Mouse (Mus musculus): ENCODE measurements around the gene Tead4. TPM values are rescaled to one million over a fixed set of nuclear protein-coding genes. Genes with fewer than 3 reads are reported as not detected.

The Tead4 gene
- polyA plus RNA-seq, 1 experiment from 2014 or later, result 3.5 TPM

DNA sequence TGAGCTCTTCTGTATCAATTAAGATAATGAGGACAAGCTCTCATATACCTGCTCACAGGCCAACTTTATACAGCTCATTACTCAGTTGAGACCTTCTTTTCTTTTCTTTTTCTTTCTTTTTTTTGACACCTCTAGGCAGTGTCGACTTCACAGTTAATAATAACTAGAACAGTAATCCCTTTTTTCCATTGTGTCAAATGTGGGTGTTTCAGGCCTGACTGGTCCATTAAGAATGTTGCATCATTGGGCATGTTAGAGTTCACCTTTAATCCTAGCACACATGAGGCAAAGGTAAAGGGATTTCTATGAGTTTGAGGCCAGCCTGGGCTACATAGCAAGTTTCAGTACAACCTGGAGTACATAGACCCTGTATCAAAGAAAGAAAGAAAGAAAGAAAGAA lies 97.1 kb downstream of the Tead4 start:
- no peak overlapping the region for H3K9ac ChIP-seq (replicated peaks)
- no peak overlapping the region for H3K27ac ChIP-seq
- H3K9me3 ChIP-seq, result no peaks in the 10 kb centered on the region
- ATAC-seq (ENCODE audit: insufficient number of reproducible peaks, insufficient read depth, low FRiP score, low TSS enrichment, low read depth), result no peak
- H3K27me3 ChIP-seq, result no peaks in the 10 kb centered on the region
- H3K4me3 ChIP-seq (replicated peaks), result no peak overlapping the region
- no peaks in the 10 kb centered on the region for H3K36me3 ChIP-seq
- 81% methylated on average over 1 of the region's 1 CpGs for WGBS
- H3K4me1 ChIP-seq (replicated peaks), result no peaks in the 10 kb centered on the region; the same call in 1 of the 2 replicates
- no peak overlapping the region for H3K4me2 ChIP-seq

DNA sequence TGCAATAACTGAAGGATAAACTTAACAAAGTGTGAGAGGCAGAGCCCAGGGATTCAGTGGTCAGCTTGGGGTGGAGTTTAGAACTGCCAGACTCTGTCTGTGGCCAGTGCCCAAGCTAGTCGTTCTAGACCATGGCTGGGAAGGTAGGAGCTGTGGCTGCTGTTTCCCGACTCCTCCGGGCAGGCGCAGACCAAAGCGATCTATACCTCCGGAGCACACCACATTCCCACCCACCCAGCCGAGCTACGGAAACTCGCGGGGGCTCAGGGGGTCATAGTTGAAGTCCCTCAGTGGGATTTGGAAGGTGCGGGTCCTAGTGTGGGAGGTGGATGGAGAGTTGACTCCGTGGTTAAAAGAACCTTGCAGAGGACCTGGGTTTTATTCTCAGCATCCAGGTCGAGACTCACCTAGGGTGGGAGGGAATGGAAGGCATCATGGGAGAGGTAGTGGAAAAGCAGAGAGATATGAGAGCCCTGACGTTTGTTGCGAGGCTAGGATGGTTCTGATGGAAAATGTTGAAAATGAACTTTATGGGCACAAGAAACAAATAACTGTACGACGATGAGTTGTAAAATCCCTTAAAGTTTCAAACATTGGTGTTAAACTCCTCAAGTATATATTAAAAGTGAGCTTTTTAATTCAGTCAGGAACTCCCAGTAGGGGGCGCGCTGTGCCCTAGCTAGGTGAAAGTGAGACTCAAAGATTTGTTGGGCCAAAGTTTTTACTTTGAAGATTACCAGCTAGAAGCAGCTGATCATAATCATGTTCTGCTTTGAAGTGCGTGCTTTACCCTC lies 99.6 kb downstream of the Tead4 start:
- Histone ChIP-seq H3K9me3 (no peaks in the 10 kb centered on the region), H3K4me3 (replicated peaks) (peak overlapping the region; percentile 59), H3K4me2 (peak overlapping the region; percentile 91), H3K9ac (replicated peaks) (peak overlapping the region; percentile 61), H3K36me3 (no peaks in the 10 kb centered on the region), H3K27ac (peak overlapping the region; percentile 76), H3K4me1 (replicated peaks) (no peaks in the 10 kb centered on the region; the same call in 1 of the 2 replicates), H3K27me3 (0 out of 2 replicates have a peak, but pooled peaks cover 3% of the 10 kb centered on the region)
- WGBS, result 1% methylated on average over 20 of the region's 20 CpGs
- ATAC-seq (ENCODE audit: insufficient number of reproducible peaks, insufficient read depth, low FRiP score, low TSS enrichment, low read depth), result no peak; the same call in 1 of the 2 replicates

DNA sequence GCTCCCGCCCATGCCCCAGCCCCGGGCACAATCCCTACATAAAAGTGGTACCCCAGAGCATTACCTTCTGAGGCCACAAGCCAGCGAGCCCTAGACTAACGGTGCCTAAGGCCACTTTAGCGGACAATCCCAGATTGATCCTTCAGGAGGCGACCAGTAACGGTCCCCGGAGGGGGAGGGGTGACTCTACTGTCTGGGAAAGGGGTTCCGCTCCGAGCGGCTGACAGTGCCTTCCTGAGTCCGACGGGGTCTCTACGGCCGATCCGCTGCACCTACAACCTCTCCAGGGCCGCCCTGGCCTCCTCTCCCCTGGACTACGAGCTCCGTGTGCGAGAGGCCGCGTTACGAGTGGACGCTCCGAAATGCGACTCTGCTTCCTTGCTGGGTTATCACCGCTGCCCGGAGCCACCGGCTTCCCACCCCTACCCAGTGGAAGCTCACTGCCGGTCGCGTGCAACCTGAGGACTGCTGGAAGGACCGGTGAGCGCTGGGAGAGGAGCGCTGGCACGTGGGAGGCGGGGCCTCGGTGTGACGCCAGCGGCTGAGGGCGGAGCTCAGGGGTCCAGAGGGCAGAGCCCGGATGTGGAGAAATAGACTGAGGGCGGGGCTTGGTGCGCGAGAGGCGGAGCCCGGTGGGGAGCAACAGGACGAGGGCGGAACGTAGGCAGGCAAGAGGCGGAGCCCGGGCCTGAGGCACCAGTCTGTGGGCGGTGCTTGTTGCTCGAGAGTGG lies 100.3 kb downstream of the Tead4 start:
- Histone ChIP-seq H3K9me3 (no peaks in the 10 kb centered on the region), H3K9ac (replicated peaks) (peak overlapping the region; percentile 61), H3K27me3 (0 out of 2 replicates have a peak, but pooled peaks cover 3% of the 10 kb centered on the region), H3K27ac (peak overlapping the region; percentile 76), H3K4me1 (replicated peaks) (no peaks in the 10 kb centered on the region; the same call in 1 of the 2 replicates), H3K4me2 (peak overlapping the region; percentile 91), H3K4me3 (replicated peaks) (peak overlapping the region; percentile 59), H3K36me3 (no peaks in the 10 kb centered on the region)
- WGBS, result under 1% methylated on average over 54 of the region's 54 CpGs
- peak; percentile 99 for ATAC-seq (ENCODE audit: insufficient number of reproducible peaks, insufficient read depth, low FRiP score, low TSS enrichment, low read depth)

DNA sequence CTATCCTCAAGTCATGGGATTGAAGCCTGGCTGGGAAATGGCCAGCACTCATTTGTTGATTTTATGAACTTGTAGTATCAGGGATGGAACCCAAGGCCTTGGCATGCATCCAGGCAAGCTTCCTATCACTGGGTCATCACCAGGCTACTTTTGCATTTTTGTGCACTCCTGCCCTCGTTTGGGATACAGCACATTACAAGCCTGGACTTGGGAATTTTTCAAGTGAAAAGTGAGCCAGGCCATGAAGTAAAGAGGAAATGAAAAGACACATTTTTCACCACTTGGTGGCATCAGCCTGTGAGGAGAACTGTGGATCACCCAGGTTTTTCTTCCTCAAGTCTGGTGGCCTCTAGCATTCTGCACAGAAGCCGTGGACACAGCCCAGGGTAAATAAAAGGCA lies 117.1 kb downstream of the Tead4 start:
- no peak overlapping the region for H3K4me3 ChIP-seq (replicated peaks)
- H3K36me3 ChIP-seq, result no peaks in the 10 kb centered on the region
- no peak overlapping the region for H3K27ac ChIP-seq
- H3K9me3 ChIP-seq, result no peaks in the 10 kb centered on the region
- 50% methylated on average over 2 of the region's 2 CpGs for WGBS
- no peaks in the 10 kb centered on the region for H3K27me3 ChIP-seq
- no peak overlapping the region for H3K9ac ChIP-seq (replicated peaks)
- H3K4me2 ChIP-seq, result no peak overlapping the region
- ATAC-seq (ENCODE audit: insufficient number of reproducible peaks, insufficient read depth, low FRiP score, low TSS enrichment, low read depth), result no peak
- H3K4me1 ChIP-seq (replicated peaks), result no peaks in the 10 kb centered on the region

DNA sequence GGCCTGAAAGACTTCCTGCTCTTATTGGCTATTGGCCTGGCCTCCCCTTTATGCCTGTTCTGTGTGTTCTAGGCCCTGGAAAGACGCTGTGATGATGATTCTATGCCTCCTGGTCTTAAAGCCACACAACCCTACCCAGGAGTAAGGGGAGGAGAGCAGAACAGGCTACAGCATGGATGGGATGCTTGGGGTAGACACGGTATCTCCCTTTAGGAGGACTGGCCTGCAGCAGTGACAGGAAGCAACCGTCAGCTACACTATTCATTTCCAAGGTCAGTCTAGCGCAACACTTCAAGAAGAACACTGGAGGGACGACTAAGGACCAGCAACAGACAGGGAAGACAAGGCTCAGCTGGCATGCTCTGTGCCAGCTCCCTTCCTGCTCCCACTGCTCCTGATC lies 119.4 kb downstream of the Tead4 start:
- Histone ChIP-seq H3K27me3 (no peaks in the 10 kb centered on the region), H3K9ac (replicated peaks) (no peak overlapping the region), H3K4me1 (replicated peaks) (no peaks in the 10 kb centered on the region), H3K4me2 (no peak overlapping the region), H3K36me3 (no peaks in the 10 kb centered on the region), H3K27ac (no peak overlapping the region), H3K4me3 (replicated peaks) (no peak overlapping the region), H3K9me3 (no peaks in the 10 kb centered on the region)
- WGBS, result 73% methylated on average over 5 of the region's 5 CpGs
- ATAC-seq (ENCODE audit: insufficient number of reproducible peaks, insufficient read depth, low FRiP score, low TSS enrichment, low read depth), result no peak

DNA sequence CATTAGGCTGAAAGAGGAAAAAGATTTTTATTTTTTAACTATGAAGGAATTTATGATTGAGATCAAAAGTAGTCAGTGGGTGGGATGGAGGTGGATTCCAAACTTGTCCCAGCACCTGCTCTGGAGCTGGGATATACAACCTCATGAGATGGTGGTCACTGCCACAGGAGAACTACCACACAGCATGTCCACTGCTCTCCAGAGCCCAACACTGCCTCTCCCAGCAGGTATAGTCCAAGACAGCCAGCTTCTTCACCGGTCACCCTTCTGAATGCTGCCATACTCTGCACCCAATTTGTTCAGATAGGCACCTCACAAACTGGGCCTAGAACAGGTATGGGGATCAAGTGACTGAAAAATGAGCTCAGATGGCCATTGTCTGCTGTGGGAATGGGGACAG lies 121.0 kb downstream of the Tead4 start:
- H3K27ac ChIP-seq, result no peak overlapping the region
- no peaks in the 10 kb centered on the region for H3K4me1 ChIP-seq (replicated peaks)
- no peaks in the 10 kb centered on the region for H3K9me3 ChIP-seq
- no peak overlapping the region for H3K4me3 ChIP-seq (replicated peaks)
- 97% methylated on average over 1 of the region's 1 CpGs for WGBS
- no peaks in the 10 kb centered on the region for H3K27me3 ChIP-seq
- ATAC-seq (ENCODE audit: insufficient number of reproducible peaks, insufficient read depth, low FRiP score, low TSS enrichment, low read depth), result no peak
- H3K9ac ChIP-seq (replicated peaks), result no peak overlapping the region
- no peaks in the 10 kb centered on the region for H3K36me3 ChIP-seq
- H3K4me2 ChIP-seq, result no peak overlapping the region

DNA sequence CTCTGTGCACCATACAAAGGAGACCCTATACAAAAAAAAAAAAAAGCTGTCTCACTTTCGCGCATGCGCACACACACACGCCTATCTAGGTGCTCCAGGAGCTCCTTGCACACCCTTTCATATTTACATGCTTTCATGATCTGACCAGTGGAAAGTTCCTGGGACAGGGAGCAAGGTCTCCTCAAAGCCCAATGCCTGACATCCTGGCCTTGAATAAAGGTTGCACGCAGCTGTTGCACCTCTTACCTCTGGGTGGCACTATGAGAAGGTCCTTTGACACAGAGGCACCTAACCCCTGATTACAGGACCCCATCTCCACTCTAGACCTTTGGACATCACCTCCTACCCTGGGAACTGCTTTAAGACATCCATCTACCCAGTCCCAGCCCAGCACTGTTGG lies 121.4 kb downstream of the Tead4 start:
- ATAC-seq (ENCODE audit: insufficient number of reproducible peaks, insufficient read depth, low FRiP score, low TSS enrichment, low read depth), result no peak
- WGBS, result 63% methylated on average over 5 of the region's 5 CpGs

DNA sequence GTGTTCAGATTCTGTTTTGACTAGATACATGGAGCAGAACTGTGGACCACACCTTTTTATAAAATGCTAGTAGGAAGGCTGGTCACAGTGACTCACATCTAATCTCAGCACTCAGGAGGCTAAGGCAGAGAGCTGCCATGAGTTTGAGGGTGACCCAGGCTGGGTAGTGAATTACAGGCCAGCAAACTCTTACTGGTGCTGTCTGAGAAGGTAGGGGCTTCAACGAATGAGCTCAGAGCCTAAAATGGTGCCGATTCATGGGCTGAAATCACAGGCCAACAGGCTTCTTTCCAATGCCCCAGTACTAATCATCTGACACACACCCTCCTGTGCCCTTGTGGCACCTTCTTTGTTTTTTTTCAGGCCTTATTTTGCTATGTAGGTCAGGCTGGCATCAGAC lies 121.9 kb downstream of the Tead4 start:
- Histone ChIP-seq H3K4me2 (no peak overlapping the region), H3K4me1 (replicated peaks) (no peaks in the 10 kb centered on the region), H3K4me3 (replicated peaks) (no peak overlapping the region), H3K27me3 (no peaks in the 10 kb centered on the region), H3K27ac (no peak overlapping the region), H3K9ac (replicated peaks) (no peak overlapping the region), H3K9me3 (no peaks in the 10 kb centered on the region), H3K36me3 (no peaks in the 10 kb centered on the region)
- ATAC-seq (ENCODE audit: insufficient number of reproducible peaks, insufficient read depth, low FRiP score, low TSS enrichment, low read depth), result no peak
- 90% methylated on average over 2 of the region's 2 CpGs for WGBS

More for the DNA sequence above, 121.4 kb downstream of the Tead4 start:
- Histone ChIP-seq H3K4me2 (no peak overlapping the region), H3K4me3 (replicated peaks) (no peak overlapping the region), H3K27me3 (no peaks in the 10 kb centered on the region), H3K9ac (replicated peaks) (no peak overlapping the region), H3K36me3 (no peaks in the 10 kb centered on the region), H3K9me3 (no peaks in the 10 kb centered on the region), H3K4me1 (replicated peaks) (no peaks in the 10 kb centered on the region), H3K27ac (no peak overlapping the region)

Other genes starting within 250 kb of the Tead4 start
- 103 and 114 TPM in 2 replicates for gene Tspan9, start 157.2 kb downstream of the Tead4 start, polyA plus RNA-seq (2016; fragmentation: Nextera tagmentation; extraction: Ambion mirVana)
- gene Tulp3, start 55.0 kb upstream of the Tead4 start, polyA plus RNA-seq (2016; fragmentation: Nextera tagmentation; extraction: Ambion mirVana), result 21.0 and 23.6 TPM in 2 replicates
- 167 and 177 TPM in 2 replicates for gene Rhno1, start 62.1 kb upstream of the Tead4 start, polyA plus RNA-seq (2016; fragmentation: Nextera tagmentation; extraction: Ambion mirVana)
- gene Foxm1, start 62.1 kb upstream of the Tead4 start, polyA plus RNA-seq (2016; fragmentation: Nextera tagmentation; extraction: Ambion mirVana), result 43.2 and 52.4 TPM in 2 replicates
- gene Tex52, start 74.6 kb upstream of the Tead4 start, polyA plus RNA-seq (2016; fragmentation: Nextera tagmentation; extraction: Ambion mirVana), result 0.38 and 0.74 TPM in 2 replicates
- not detected in 2 replicates for gene Gm44596, start 74.7 kb upstream of the Tead4 start, polyA plus RNA-seq (2016; fragmentation: Nextera tagmentation; extraction: Ambion mirVana)
- gene Nrip2, start 98.5 kb upstream of the Tead4 start, polyA plus RNA-seq (2016; fragmentation: Nextera tagmentation; extraction: Ambion mirVana), result 3.5 and 4.2 TPM in 2 replicates
- gene Itfg2, start 124.1 kb upstream of the Tead4 start, polyA plus RNA-seq (2016; fragmentation: Nextera tagmentation; extraction: Ambion mirVana), result 35.9 and 39.3 TPM in 2 replicates
- 548 and 573 TPM in 2 replicates for gene Fkbp4, start 137.9 kb upstream of the Tead4 start, polyA plus RNA-seq (2016; fragmentation: Nextera tagmentation; extraction: Ambion mirVana)
- gene Pzp, start 225.9 kb upstream of the Tead4 start, polyA plus RNA-seq (2016; fragmentation: Nextera tagmentation; extraction: Ambion mirVana), result not detected in 2 replicates

All from limb, embryonic 12.5 days (tissue).